Mouse (Mus musculus): ENCODE results near the gene Tap1.

Gene Tap1

DNA sequence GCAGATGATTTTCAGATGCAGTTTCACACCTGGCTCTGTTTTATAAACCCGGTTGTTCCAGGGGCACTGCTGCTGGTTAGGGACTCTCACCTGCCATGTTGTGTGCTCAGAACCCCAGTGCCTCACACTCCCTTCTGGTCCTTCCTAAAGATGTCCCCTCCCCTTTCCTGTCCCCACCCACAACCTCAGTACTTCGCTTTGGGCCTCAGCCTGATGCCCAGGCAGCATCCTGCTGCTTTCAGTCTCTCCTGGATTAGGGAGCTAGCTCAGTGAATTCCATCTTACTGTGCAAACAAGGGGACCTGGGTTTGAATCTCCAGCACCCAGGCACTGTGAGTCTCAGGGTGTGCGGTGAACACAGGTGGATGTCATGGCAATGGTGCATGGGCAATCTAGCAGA, 20.1 kb downstream of the Tap1 start:
- no peak for TF ChIP-seq GATA4 (IDR thresholded peaks at IDR 0.05; ENCODE audit: insufficient replicate concordance, low read length)

DNA sequence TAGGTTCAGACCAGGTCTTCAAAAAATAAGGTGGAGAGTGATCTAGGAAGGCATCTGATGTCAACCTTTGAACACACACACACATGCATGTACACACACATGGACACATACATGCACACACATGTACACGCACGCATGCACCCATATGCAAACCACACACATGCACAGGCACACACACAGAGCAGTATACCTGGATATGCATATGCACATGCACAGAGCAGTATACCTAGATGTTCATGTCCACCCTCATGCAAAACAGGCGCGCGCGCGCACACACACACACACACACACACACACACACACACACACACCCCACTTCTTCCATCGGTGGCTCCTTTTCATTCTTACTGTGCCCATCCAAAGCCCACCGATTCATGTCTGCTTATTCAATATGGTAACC, 20.5 kb downstream of the Tap1 start:
- no peak for TF ChIP-seq GATA4 (IDR thresholded peaks at IDR 0.05; ENCODE audit: insufficient replicate concordance, low read length)

DNA sequence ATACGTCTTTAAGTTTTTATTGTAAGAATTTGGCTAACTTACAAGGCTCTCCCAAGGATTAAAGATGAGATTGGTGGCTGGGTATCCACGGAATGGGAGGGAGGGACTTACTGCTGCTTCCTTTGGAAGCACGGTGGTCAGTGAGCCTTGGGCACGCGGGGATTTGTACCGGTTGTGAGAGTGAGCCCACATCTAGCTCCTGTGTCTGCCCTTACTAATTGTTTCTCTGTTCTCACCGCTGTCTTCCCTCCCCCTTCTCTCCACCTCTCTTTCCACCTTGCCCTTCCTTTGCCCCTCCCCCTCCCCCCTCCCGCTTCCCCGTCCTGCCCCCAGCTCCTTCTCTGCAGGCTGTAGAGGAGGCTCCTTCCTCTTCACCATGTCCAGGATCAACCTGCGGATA, 21.1 kb downstream of the Tap1 start:
- no peak for TF ChIP-seq GATA4 (IDR thresholded peaks at IDR 0.05; ENCODE audit: insufficient replicate concordance, low read length)

DNA sequence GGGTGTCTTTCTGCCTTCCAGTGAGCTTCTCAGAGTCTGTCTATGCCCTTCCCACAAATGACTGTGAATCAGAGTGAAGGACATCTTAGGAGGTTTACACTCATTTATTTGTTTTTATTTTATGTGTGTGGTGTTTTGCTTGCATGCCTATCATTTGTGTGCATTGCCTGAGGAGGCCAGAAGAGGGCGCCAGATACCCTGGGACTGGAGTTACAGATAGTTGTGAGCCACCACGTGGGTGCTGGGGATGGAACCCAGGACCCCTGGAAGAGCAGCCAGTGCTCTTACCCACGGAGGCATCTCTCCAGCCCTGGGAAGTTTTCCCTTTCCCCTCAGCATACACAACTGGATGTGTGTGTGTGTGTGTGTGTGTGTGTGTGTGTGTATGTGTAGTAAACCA, 22.3 kb downstream of the Tap1 start:
- no peak for TF ChIP-seq GATA4 (IDR thresholded peaks at IDR 0.05; ENCODE audit: insufficient replicate concordance, low read length)

DNA sequence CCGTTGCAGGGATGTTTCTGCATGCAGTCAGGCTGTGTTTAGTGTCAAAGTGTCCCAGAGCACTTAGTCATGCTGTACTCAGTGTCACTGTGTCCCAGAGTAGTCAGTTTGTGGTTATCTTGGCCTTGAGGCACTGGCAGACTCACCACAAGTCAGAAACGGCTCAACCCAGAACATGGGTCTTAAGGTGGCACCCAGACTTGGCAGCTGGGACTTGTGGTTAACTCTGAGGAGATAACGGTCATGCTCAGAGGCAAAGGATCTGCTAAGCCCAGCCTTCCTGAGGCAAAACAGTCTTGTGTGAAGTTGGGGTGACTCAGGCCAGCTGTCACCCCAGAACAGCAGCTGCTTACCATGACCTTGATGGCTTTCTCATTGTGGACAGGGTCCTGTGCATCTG, 23.2 kb downstream of the Tap1 start:
- TF ChIP-seq GATA4 (IDR thresholded peaks at IDR 0.05; ENCODE audit: insufficient replicate concordance, low read length): no peak

GRCm38 (mm10) chr17:34211746-34212365, 24.5 kb downstream of the Tap1 start:
- no peak for TF ChIP-seq GATA4 (IDR thresholded peaks at IDR 0.05; ENCODE audit: insufficient replicate concordance, low read length)

DNA sequence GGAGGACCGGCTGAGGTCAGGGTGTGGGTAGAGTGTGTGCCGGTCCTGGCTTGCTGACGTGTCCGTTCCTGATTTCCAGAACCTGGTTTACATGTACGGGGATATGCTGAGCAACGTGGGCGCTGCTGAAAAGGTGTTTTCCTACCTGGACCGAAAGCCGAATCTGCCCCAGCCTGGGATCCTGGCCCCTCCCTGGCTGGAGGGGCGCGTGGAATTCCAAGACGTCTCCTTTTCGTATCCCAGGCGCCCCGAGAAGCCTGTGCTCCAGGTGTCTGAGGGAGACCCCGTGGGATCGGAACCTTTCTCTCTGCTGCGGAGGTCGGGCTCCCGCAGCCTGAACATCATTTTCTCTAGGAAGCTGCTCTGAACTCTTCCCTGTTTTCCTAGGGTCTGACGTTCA, 26.6 kb downstream of the Tap1 start:
- no peak for TF ChIP-seq GATA4 (IDR thresholded peaks at IDR 0.05; ENCODE audit: insufficient replicate concordance, low read length)

DNA sequence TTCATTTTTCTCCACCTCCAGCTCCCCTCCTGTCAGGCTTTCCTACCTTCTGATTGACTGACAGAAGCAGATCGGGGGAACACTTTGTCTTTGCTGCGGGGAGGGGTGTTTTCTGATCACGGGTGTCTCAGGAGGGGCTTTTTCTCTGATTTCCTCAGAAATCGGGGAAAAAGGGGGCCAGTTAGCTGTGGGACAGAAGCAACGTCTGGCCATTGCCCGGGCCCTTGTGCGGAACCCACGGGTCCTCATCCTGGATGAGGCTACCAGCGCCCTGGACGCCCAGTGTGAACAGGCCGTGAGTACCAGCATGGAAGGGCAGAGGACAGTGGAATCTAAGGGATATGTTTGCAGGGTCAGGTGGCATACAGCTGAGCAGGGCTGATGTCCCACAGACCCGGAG, 27.8 kb downstream of the Tap1 start:
- no peak for TF ChIP-seq GATA4 (IDR thresholded peaks at IDR 0.05; ENCODE audit: insufficient replicate concordance, low read length)

- no peak for TF ChIP-seq GATA4 (IDR thresholded peaks at IDR 0.05; ENCODE audit: insufficient replicate concordance, low read length)
Observed at GRCm38 (mm10) chr17:34217216-34217928, 30.0 kb downstream of the Tap1 start.

- TF ChIP-seq GATA4 (IDR thresholded peaks at IDR 0.05; ENCODE audit: insufficient replicate concordance, low read length): no peak
Observed at GRCm38 (mm10) chr17:34217986-34218385, 30.6 kb downstream of the Tap1 start.

DNA sequence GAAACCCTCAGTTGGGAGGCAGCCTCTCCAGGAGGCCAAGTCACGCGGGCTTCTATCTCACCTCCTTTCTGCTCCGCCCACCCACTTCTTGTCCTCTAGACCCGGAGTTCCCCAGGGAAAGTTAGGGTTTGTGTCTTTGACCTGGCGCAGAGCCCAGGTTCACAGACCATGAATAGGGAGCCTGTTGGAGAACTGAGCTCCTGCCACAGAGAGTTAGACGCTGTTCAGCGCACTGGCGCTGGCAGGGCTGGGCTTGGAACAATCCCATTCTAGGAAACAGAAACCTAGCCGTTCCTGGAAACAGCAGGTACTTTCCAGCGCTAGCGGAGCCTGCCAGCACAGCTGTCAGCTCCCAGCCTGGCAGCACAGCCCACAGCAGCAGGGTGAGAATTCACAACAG, 31.3 kb downstream of the Tap1 start:
- no peak for TF ChIP-seq GATA4 (IDR thresholded peaks at IDR 0.05; ENCODE audit: insufficient replicate concordance, low read length)

GRCm38 (mm10) chr17:34224816-34225215, 37.5 kb downstream of the Tap1 start:
- no peak for TF ChIP-seq GATA4 (IDR thresholded peaks at IDR 0.05; ENCODE audit: insufficient replicate concordance, low read length)

- no peak for TF ChIP-seq GATA4 (IDR thresholded peaks at IDR 0.05; ENCODE audit: insufficient replicate concordance, low read length)
Observed at GRCm38 (mm10) chr17:34225426-34225825, 38.1 kb downstream of the Tap1 start.

DNA sequence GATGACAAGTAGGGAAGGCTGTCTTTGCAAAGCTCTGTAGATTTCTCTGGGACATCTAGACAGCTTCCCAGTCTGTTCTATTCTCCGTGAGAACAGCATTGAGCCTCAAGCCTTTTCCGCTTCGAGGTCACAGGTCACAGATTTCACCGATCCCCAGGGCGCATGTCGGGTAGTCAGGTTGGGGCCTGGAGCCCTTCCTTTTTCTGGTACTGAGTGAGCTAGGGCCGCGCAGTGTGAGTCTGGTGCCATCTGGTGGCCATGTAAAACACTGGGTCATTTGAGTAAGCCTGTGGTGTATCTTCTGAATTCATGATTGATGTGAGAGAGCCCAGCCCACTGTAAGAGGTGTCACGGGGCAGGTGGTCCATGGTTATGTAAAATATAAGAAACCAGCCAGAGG, 47.6 kb downstream of the Tap1 start:
- TF ChIP-seq GATA4 (IDR thresholded peaks at IDR 0.05; ENCODE audit: insufficient replicate concordance, low read length): no peak

DNA sequence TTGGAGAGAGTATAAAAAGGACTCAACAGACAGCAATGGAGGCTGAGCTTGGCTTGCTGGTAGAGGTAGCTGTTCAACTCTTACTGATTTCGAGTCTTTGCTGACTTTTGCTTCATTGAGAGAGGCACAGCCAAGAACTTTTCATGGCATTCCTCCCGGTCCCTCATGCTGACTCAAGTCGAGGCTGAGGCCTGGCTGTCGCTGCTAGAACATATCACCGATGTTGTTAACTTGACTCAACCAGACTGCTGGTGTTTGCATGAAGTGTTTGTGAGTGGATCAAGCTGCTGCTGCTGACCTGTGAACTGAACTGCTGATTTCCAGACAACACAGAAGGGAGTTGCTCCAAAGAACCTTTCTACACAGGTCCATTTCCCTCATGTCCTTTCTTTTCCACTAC, 49.3 kb downstream of the Tap1 start:
- no peak for TF ChIP-seq GATA4 (IDR thresholded peaks at IDR 0.05; ENCODE audit: insufficient replicate concordance, low read length)

DNA sequence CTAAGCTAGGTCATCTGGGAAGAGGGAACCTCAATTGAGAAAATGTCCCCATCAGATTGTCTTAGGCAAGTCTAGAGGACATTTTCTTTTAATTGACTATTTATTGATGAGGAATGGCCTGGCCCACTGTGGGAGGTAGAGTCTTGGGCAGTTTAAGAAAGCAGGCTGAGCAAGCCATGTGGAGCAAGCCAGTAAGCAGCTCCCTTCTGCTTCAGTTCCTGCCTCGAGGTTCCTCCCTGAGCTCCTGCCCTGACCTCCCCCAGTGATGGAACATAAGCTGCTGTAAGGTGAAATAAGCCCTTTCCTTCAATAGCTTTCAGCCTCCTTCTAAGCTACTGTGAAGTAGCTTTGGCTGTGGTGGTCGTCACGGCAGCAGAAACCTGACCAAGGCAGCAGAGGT, 50.4 kb downstream of the Tap1 start:
- TF ChIP-seq GATA4 (IDR thresholded peaks at IDR 0.05; ENCODE audit: insufficient replicate concordance, low read length): no peak

DNA sequence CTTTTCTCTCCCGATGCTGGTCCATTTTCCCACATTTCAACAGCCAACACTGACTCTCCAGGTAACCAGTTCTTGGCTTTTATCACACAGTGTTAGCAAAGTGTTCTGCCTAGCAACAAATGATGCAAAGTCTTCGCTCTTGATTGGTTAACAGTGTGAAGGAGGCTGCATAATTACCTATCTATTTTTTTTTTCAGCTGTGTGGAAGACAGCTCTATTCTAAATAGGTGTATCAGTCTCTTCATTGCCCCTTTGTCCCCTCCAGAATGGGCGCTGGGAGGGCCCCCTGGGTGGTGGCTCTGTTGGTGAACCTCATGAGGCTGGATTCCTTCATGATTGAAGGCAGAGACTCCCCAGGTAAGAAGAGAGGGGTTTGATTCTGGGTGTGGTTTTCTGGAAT, 51.4 kb downstream of the Tap1 start, which contains the start of gene H2-Ob:
TSS of gene H2-Ob (plus strand) at position 198 of the 400 bp plus-strand sequence.
- no peak for TF ChIP-seq GATA4 (IDR thresholded peaks at IDR 0.05; ENCODE audit: insufficient replicate concordance, low read length)

Measured in liver, adult (tissue).